Mouse (Mus musculus) G1E (cell line): Measurements from ENCODE around the gene Ptprg.

Experiments
- CTCF ChIP-seq: IDR thresholded peaks from 2 replicates; pipeline ENCODE4 v1.5.1; 2012; ENCODE audit warnings: low read depth, low read length, inconsistent platforms, mixed read lengths
- GATA1 ChIP-seq: IDR thresholded peaks from 2 replicates; pipeline ENCODE4 v1.6.1; 2012; ENCODE audit warnings: borderline replicate concordance, low read length, inconsistent platforms, mixed read lengths
- GATA2 ChIP-seq: IDR thresholded peaks from 2 replicates; pipeline ENCODE4 v1.6.1; 2012; ENCODE audit warnings: low read depth, low read length, inconsistent platforms, borderline replicate concordance
- POLR2AphosphoS5 ChIP-seq: IDR thresholded peaks from 2 replicates; pipeline ENCODE4 v1.6.1; 2012; ENCODE audit warnings: low read depth, low read length, inconsistent platforms; ENCODE audit not compliant: insufficient replicate concordance
- TAL1 ChIP-seq: conservative IDR thresholded peaks from 2 replicates; pipeline ENCODE4 v1.6.1; 2012; ENCODE audit warnings: low read depth, low read length, inconsistent platforms, mixed read lengths

GRCm38 (mm10) chr14:12161738-12162310 is 608.5 kb downstream of the Ptprg start:
- no peak for TF ChIP-seq GATA2
- no peak for TF ChIP-seq CTCF
- TF ChIP-seq POLR2AphosphoS5 = no peak
- no peak for TF ChIP-seq GATA1
- no peak for TF ChIP-seq TAL1
